19 mouse cellular contexts compared by ENCODE assay signal in genomic region chr15:77885945-77886344, GRCm38 (mm10). TPM values are rescaled to one million over a fixed set of nuclear protein-coding genes. Genes with fewer than 3 reads are reported as not detected.
A peak's percentile ranks its signal among the peaks of the same experiment; 100 is the strongest.
DNase-seq lines count a peak whose midpoint lies in the region; ATAC-seq lines count a peak whose summit lies in the region.
"Had no signal": no experiment of that assay in that cellular context is flagged by ENCODE, and none has a peak within 500 bp of the region (broad histone marks: within the 10 kb centered on the region; RNA-seq: fewer than 3 reads in every experiment).

No protein-coding gene starts in this region.

- no peak overlapping the region for H3K4me3 ChIP-seq in lung, embryonic 15.5 days
- no peak overlapping the region for H3K4me3 ChIP-seq in liver, embryonic 16.5 days (ENCODE audit: low read depth, low read length)
- H3K4me3 ChIP-seq: forebrain, embryonic 15.5 days; gastrocnemius, adult 2 months; heart, adult 2 months; midbrain, embryonic 12.5 days had no signal

- peak overlapping the region; percentile 17; the same call in 1 of the 2 replicates for H3K27ac ChIP-seq in lung, embryonic 15.5 days
- no peak overlapping the region for H3K27ac ChIP-seq in liver, embryonic 16.5 days (ENCODE audit: low read length)
- H3K27ac ChIP-seq: forebrain, embryonic 15.5 days; gastrocnemius, adult 2 months; heart, adult 2 months; hindbrain, postnatal 0 days; midbrain, embryonic 12.5 days had no signal

- H3K36me3 ChIP-seq in lung, embryonic 15.5 days: no peaks in the 10 kb centered on the region
- H3K36me3 ChIP-seq in liver, embryonic 16.5 days (ENCODE audit: control insufficient read depth, insufficient read depth): no peaks in the 10 kb centered on the region
- H3K36me3 ChIP-seq: forebrain, embryonic 15.5 days; midbrain, embryonic 12.5 days had no signal

- no peak overlapping the region for H3K4me2 ChIP-seq in lung, embryonic 15.5 days
- no peak overlapping the region for H3K4me2 ChIP-seq in liver, embryonic 16.5 days (ENCODE audit: low read depth, low read length)
- H3K4me2 ChIP-seq: forebrain, embryonic 15.5 days; midbrain, embryonic 12.5 days had no signal

- WGBS in lung, embryonic 15.5 days: 73% methylated on average over 4 of the region's 4 CpGs
- WGBS in liver, embryonic 16.5 days (ENCODE audit: insufficient replicate concordance): 53% methylated on average over 4 of the region's 4 CpGs

- peaks cover 45% of the 10 kb centered on the region for H3K4me1 ChIP-seq in lung, embryonic 15.5 days
- peaks cover 22% of the 10 kb centered on the region for H3K4me1 ChIP-seq in liver, embryonic 16.5 days (ENCODE audit: control insufficient read depth, low read depth, low read length)
- H3K4me1 ChIP-seq: forebrain, embryonic 15.5 days had no signal

- no peak overlapping the region for H3K9ac ChIP-seq in lung, embryonic 15.5 days
- H3K9ac ChIP-seq in liver, embryonic 16.5 days (ENCODE audit: low read depth, low read length): no peak overlapping the region
- H3K9ac ChIP-seq: forebrain, embryonic 15.5 days; midbrain, embryonic 12.5 days had no signal

- H3K9me3 ChIP-seq in lung, embryonic 15.5 days: no peaks in the 10 kb centered on the region
- H3K9me3 ChIP-seq in liver, embryonic 16.5 days (replicated peaks; ENCODE audit: control insufficient read depth, low read length): no peaks in the 10 kb centered on the region
- H3K9me3 ChIP-seq: forebrain, embryonic 15.5 days; midbrain, embryonic 12.5 days had no signal

- no peak for ATAC-seq in lung, embryonic 15.5 days (ENCODE audit: borderline replicate concordance, extremely low read depth, low FRiP score, low TSS enrichment)
- peak; percentile 42; the same call in 1 of the 2 replicates for ATAC-seq in liver, embryonic 16.5 days (ENCODE audit: low read depth)
- ATAC-seq in monocyte, adult 5-6 weeks (replicated peaks; ENCODE audit: insufficient number of reproducible peaks, low FRiP score, low TSS enrichment, poor library complexity, severe bottlenecking): no peak
- ATAC-seq: forebrain, embryonic 15.5 days; hindbrain, postnatal 0 days had no signal

- no peak for DNase-seq in lung, adult 18-20 months
- peak; percentile 60 for DNase-seq in MN1 (ENCODE audit: low spot score)
- DNase-seq in kidney, adult 9 months: peak; percentile 76
- no peak for DNase-seq in c-Kit-positive CD71-positive TER-119-positive erythroid progenitor cells, embryonic 14.5 days (ENCODE audit: low spot score)
- no peak for DNase-seq in adrenal gland, postnatal 10 days
- DNase-seq: adrenal gland, adult 8-10 months; cerebellum, adult 9-11 months; gastrocnemius, adult 2 months; heart, adult 2 months; heart, postnatal 4 days; lung, postnatal 14 days; right cerebral cortex, postnatal 14 days; thymus, postnatal 36 days had no signal

- no peaks in the 10 kb centered on the region for H3K27me3 ChIP-seq in lung, embryonic 15.5 days
- H3K27me3 ChIP-seq in liver, embryonic 16.5 days (ENCODE audit: control insufficient read depth, insufficient read depth, low read depth, low read length): no peaks in the 10 kb centered on the region
- H3K27me3 ChIP-seq: forebrain, embryonic 15.5 days; midbrain, embryonic 12.5 days had no signal

RNA-seq across cellular contexts. Expression of gene Txn2, which starts 42.9 kb away (rescaled TPM):
- polyA plus RNA-seq in lung, embryonic 15.5 days (2015; fragmentation: Nextera tagmentation; extraction: Ambion mirVana): 207 and 211 TPM in 2 replicates
- polyA plus RNA-seq in liver, embryonic 16.5 days (2015; fragmentation: Nextera tagmentation; extraction: Ambion mirVana): 177 and 180 TPM in 2 replicates
- total RNA-seq in adrenal gland, postnatal 10 days (2021): 100 to 1,000 TPM; 321 to 368 TPM
- total RNA-seq in monocyte, adult 5-6 weeks (2017): 27.0 to 38.4 TPM (median 33.9 TPM) in 3 replicates

RNA-seq across cellular contexts. Expression of gene Myh9, which starts 44.0 kb away (rescaled TPM):
- 62.5 and 67.7 TPM in 2 replicates for polyA plus RNA-seq in lung, embryonic 15.5 days (2015; fragmentation: Nextera tagmentation; extraction: Ambion mirVana)
- 19.7 and 21.9 TPM in 2 replicates for polyA plus RNA-seq in liver, embryonic 16.5 days (2015; fragmentation: Nextera tagmentation; extraction: Ambion mirVana)
- total RNA-seq in adrenal gland, postnatal 10 days (2021): 100 to 1,000 TPM; 222 to 260 TPM
- total RNA-seq in monocyte, adult 5-6 weeks (2017): 908 to 1,221 TPM (median 925 TPM) in 3 replicates

Comparison
In these comparisons a context has a peak if more than half of its experiments do, and no peak if none do; other contexts are left out.
1. DNase-seq: peak in MN1 (single experiment) and kidney, adult 9 months (single experiment); none in lung, adult 18-20 months (0 of 2), c-Kit-positive CD71-positive TER-119-positive erythroid progenitor cells, embryonic 14.5 days (single experiment) and adrenal gland, postnatal 10 days (single experiment).